ENCODE assay signal across 9 mouse cellular contexts in the genomic region with DNA sequence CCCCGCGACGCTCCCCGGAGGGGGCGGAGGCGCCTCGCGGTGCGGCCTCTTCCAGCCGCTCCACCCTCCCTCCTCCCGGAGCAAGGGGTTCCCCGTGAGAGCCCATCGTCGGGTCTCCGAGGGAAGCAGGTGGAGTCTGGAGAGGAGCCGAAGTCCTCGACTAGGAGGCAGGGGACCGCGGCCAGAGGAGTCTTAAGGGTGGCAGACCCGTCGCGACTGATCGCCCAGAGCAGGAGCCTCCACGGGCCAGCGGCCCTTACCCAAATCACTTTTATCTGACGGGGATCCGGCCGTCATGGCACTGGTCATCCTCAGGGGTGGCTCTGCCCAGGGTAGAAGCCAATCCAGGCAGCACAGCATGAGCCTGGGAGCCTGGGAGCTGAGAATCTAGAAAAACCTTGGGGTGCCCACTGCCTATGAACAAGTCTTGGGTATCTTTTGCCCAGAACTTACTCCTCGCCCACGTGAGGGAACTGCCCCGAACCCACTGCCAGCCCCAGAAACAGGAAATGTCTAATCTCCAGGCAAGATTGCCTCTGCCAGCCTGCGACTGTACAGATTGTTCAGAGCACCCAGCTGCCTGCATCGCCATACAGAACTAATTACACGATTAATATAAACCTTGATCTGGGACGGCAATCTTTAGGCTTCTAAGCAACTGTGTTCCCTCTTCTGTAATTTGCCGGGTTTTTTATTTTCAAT. TPM values are rescaled to one million over a fixed set of nuclear protein-coding genes. Genes with fewer than 3 reads are reported as not detected.
DNase-seq lines count a peak whose midpoint lies in the region; ATAC-seq lines count a peak whose summit lies in the region.
"Had no signal": no experiment of that assay in that cellular context is flagged by ENCODE, and none has a peak within 500 bp of the region (broad histone marks: within the 10 kb centered on the region; RNA-seq: fewer than 3 reads in every experiment).

No protein-coding gene starts in this region.

- H3K4me3 ChIP-seq in neural tube, embryonic 11.5 days (ENCODE audit: low read depth, low read length) = peak overlapping the region; percentile 34
- H3K4me3 ChIP-seq: myocyte had no signal

- peaks cover 48% of the 10 kb centered on the region for H3K27me3 ChIP-seq in neural tube, embryonic 11.5 days (ENCODE audit: control insufficient read depth, insufficient read depth, low read length)

- H3K9ac ChIP-seq in neural tube, embryonic 11.5 days (ENCODE audit: low read length) = no peak overlapping the region

- DNase-seq in adrenal gland, postnatal 10 days = peak; percentile 3
- no peak for DNase-seq in adrenal gland, postnatal 4 days (ENCODE audit: low spot score in 2 of 2)
- peak; percentile 9 to 18 for DNase-seq in kidney, postnatal 4 days
- DNase-seq in neural tube, embryonic 11.5 days (ENCODE audit: low spot score) = peak; percentile 13
- no peak for DNase-seq in right cerebral cortex, postnatal 14 days
- no peak for DNase-seq in yolk sac, embryonic 10.5 days (ENCODE audit: low spot score)

- no peaks in the 10 kb centered on the region for H3K36me3 ChIP-seq in neural tube, embryonic 11.5 days (ENCODE audit: control insufficient read depth, insufficient read depth, low read length)

- ATAC-seq in CD4-positive, CD25-positive, alpha-beta regulatory T cell, adult 4 months = peak; percentile 35
- peak; percentile 35; the same call in 1 of the 2 replicates for ATAC-seq in granulocyte monocyte progenitor cell, adult 5-6 weeks (replicated peaks; ENCODE audit: poor library complexity, severe bottlenecking)
- no peak for ATAC-seq in neural tube, embryonic 11.5 days (ENCODE audit: insufficient read depth, low FRiP score, low TSS enrichment)

- no peaks in the 10 kb centered on the region for H3K9me3 ChIP-seq in neural tube, embryonic 11.5 days (ENCODE audit: control insufficient read depth, low read length)

- H3K4me1 ChIP-seq in neural tube, embryonic 11.5 days (ENCODE audit: control insufficient read depth, insufficient read depth, low read length) = no peaks in the 10 kb centered on the region

- no peak overlapping the region for H3K27ac ChIP-seq in neural tube, embryonic 11.5 days (ENCODE audit: low read depth, low read length)

- H3K4me2 ChIP-seq in neural tube, embryonic 11.5 days (ENCODE audit: low read depth) = peak overlapping the region; percentile 47

- 27% methylated on average over 35 of the region's 36 CpGs for WGBS in neural tube, embryonic 11.5 days

RNA-seq across cellular contexts. Expression of a gene that starts 1.1 kb away (rescaled TPM):
- 1 to 10 TPM in 1 of 2 experiments, under 1 TPM in 1; 0.90 to 1.9 TPM for total RNA-seq in adrenal gland, postnatal 10 days (2021)
- under 1 TPM; 0.25 to 0.64 TPM for total RNA-seq in adrenal gland, postnatal 4 days (2021)
- polyA plus RNA-seq in CD4-positive, CD25-positive, alpha-beta regulatory T cell, adult 4 months (2017; shearing (Covaris generic)) = under 1 TPM; 0.51 to 0.65 TPM
- total RNA-seq in granulocyte monocyte progenitor cell, adult 5-6 weeks (2014; fragmentation: Nextera tagmentation) = not detected in 2 replicates
- total RNA-seq in granulocyte monocyte progenitor cell, adult 5-6 weeks (2017) = not detected in 2 replicates
- polyA plus RNA-seq in neural tube, embryonic 11.5 days (2014; fragmentation: Nextera tagmentation; extraction: Ambion mirVana) = not detected in 2 replicates
- polyA plus RNA-seq: myocyte had no signal

Comparison
In these comparisons a context has a peak if more than half of its experiments do, and no peak if none do; other contexts are left out.
1. DNase-seq: peak in adrenal gland, postnatal 10 days (single experiment), kidney, postnatal 4 days (2 of 2) and neural tube, embryonic 11.5 days (single experiment); none in adrenal gland, postnatal 4 days (0 of 2), right cerebral cortex, postnatal 14 days (single experiment) and yolk sac, embryonic 10.5 days (single experiment).